Mouse (Mus musculus): ENCODE results near the gene Chchd1. TPM values are rescaled to one million over a fixed set of nuclear protein-coding genes. Genes with fewer than 3 reads are reported as not detected.
A peak's percentile ranks its signal among the peaks of the same experiment; 100 is the strongest.

The Chchd1 gene
- polyA plus RNA-seq, 1 experiment from 2014 or later: 234 TPM

- H3K27ac ChIP-seq (ENCODE audit: low read depth): peak within 1 kb of the TSS; percentile 93
- ATAC-seq (replicated peaks; ENCODE audit: low FRiP score, low TSS enrichment, low read depth) (peak; percentile 97), DNase-seq (ENCODE audit: low spot score) (peak; percentile 100)
- H3K9ac ChIP-seq (ENCODE audit: low read length): peak within 1 kb of the TSS; percentile 90
- under 1% methylated on average over 43 of the region's 43 CpGs for WGBS
- H3K4me3 ChIP-seq (ENCODE audit: low read depth, low read length): peak within 1 kb of the TSS; percentile 94
- peaks cover 4% of the 10 kb centered on the region; the same call in 1 of the 2 replicates for H3K9me3 ChIP-seq (ENCODE audit: control insufficient read depth, low read length)
- no peaks in the 10 kb centered on the region for H3K27me3 ChIP-seq (replicated peaks; ENCODE audit: control insufficient read depth, insufficient read depth, low read length)
- H3K4me1 ChIP-seq (replicated peaks; ENCODE audit: control insufficient read depth, insufficient read depth, low read length): peaks cover 5% of the 10 kb centered on the region
- H3K36me3 ChIP-seq (ENCODE audit: control insufficient read depth, insufficient read depth, low read length): peaks cover 36% of the 10 kb centered on the region
- H3K4me2 ChIP-seq (ENCODE audit: low read length): peak within 1 kb of the TSS; percentile 93
Observed at GRCm38 (mm10) chr14:20674064-20674833, 28.6 kb upstream of the Chchd1 start, which contains the start of gene Sec24c. Gene Sec24c (plus strand): TSS chr14:20674308.

GRCm38 (mm10) chr14:20677906-20678305, 24.9 kb upstream of the Chchd1 start:
- H3K4me3 ChIP-seq (ENCODE audit: low read depth, low read length): no peak overlapping the region
- peaks cover 73% of the 10 kb centered on the region for H3K36me3 ChIP-seq (ENCODE audit: control insufficient read depth, insufficient read depth, low read length)
- DNase-seq (ENCODE audit: low spot score) (no peak), ATAC-seq (replicated peaks; ENCODE audit: low FRiP score, low TSS enrichment, low read depth) (no peak)
- no peaks in the 10 kb centered on the region for H3K27me3 ChIP-seq (replicated peaks; ENCODE audit: control insufficient read depth, insufficient read depth, low read length)
- H3K9me3 ChIP-seq (ENCODE audit: control insufficient read depth, low read length): peaks cover 3% of the 10 kb centered on the region; the same call in 1 of the 2 replicates
- no peak overlapping the region for H3K27ac ChIP-seq (ENCODE audit: low read depth)
- H3K4me1 ChIP-seq (replicated peaks; ENCODE audit: control insufficient read depth, insufficient read depth, low read length): peaks cover 5% of the 10 kb centered on the region
- no peak overlapping the region for H3K4me2 ChIP-seq (ENCODE audit: low read length)
- 90% methylated on average over 4 of the region's 4 CpGs for WGBS
- no peak overlapping the region for H3K9ac ChIP-seq (ENCODE audit: low read length)

GRCm38 (mm10) chr14:20681742-20682141, 21.1 kb upstream of the Chchd1 start:
- ATAC-seq (replicated peaks; ENCODE audit: low FRiP score, low TSS enrichment, low read depth): no peak
- Histone ChIP-seq H3K4me1 (replicated peaks; ENCODE audit: control insufficient read depth, insufficient read depth, low read length) (no peaks in the 10 kb centered on the region), H3K4me3 (ENCODE audit: low read depth, low read length) (no peak overlapping the region), H3K27me3 (replicated peaks; ENCODE audit: control insufficient read depth, insufficient read depth, low read length) (no peaks in the 10 kb centered on the region), H3K4me2 (ENCODE audit: low read length) (no peak overlapping the region), H3K36me3 (ENCODE audit: control insufficient read depth, insufficient read depth, low read length) (peaks cover 100% of the 10 kb centered on the region), H3K9me3 (ENCODE audit: control insufficient read depth, low read length) (no peaks in the 10 kb centered on the region), H3K27ac (ENCODE audit: low read depth) (no peak overlapping the region), H3K9ac (ENCODE audit: low read length) (no peak overlapping the region)
- DNase-seq (ENCODE audit: low spot score): no peak
- 89% methylated on average over 2 of the region's 2 CpGs for WGBS

DNA sequence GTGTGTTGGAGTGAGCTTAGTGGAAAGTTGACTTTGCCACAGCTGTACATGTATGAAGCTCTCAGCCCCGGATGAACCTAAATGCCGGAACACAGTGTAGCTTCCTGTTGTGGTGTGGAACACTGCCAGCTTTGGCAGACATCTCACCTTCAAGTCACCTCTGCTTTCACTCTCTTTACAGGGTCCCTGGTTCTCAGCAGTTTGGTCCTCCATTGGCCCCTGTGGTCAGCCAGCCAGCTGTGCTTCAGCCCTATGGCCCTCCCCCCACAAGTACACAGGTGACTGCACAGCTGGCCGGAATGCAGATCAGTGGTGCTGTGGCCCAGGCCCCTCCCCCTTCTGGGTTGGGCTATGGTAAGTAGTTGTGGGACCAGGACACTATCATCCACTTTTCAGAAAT, 20.3 kb upstream of the Chchd1 start:
- Histone ChIP-seq H3K4me2 (ENCODE audit: low read length) (no peak overlapping the region), H3K4me1 (replicated peaks; ENCODE audit: control insufficient read depth, insufficient read depth, low read length) (no peaks in the 10 kb centered on the region), H3K9ac (ENCODE audit: low read length) (no peak overlapping the region), H3K36me3 (ENCODE audit: control insufficient read depth, insufficient read depth, low read length) (peaks cover 100% of the 10 kb centered on the region), H3K4me3 (ENCODE audit: low read depth, low read length) (no peak overlapping the region), H3K27ac (ENCODE audit: low read depth) (no peak overlapping the region), H3K27me3 (replicated peaks; ENCODE audit: control insufficient read depth, insufficient read depth, low read length) (no peaks in the 10 kb centered on the region), H3K9me3 (ENCODE audit: control insufficient read depth, low read length) (no peaks in the 10 kb centered on the region)
- no peak for DNase-seq (ENCODE audit: low spot score)
- no peak for ATAC-seq (replicated peaks; ENCODE audit: low FRiP score, low TSS enrichment, low read depth)
- 78% methylated on average over 3 of the region's 3 CpGs for WGBS

DNA sequence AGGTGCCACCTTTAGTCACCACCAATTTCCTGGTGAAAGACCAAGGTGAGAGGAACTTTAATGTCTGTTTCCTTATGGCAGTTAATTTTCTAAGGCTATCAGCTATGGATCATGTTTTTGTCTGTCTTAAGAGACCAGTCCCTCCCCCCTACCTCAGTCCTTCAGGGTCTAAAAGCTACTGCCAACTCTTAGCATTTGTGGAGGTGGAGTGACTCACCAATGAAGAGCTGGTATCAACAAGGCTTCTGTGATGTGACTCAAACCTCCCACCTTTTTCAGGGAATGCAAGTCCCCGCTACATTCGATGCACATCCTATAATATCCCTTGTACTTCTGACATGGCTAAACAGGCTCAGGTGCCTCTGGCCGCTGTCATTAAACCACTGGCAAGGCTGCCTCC, 16.2 kb upstream of the Chchd1 start:
- DNase-seq (ENCODE audit: low spot score): no peak
- H3K4me2 ChIP-seq (ENCODE audit: low read length): no peak overlapping the region
- no peak overlapping the region for H3K9ac ChIP-seq (ENCODE audit: low read length)
- no peak overlapping the region for H3K4me3 ChIP-seq (ENCODE audit: low read depth, low read length)
- H3K4me1 ChIP-seq (replicated peaks; ENCODE audit: control insufficient read depth, insufficient read depth, low read length): no peaks in the 10 kb centered on the region
- H3K36me3 ChIP-seq (ENCODE audit: control insufficient read depth, insufficient read depth, low read length): peaks cover 99% of the 10 kb centered on the region
- H3K27me3 ChIP-seq (replicated peaks; ENCODE audit: control insufficient read depth, insufficient read depth, low read length): no peaks in the 10 kb centered on the region
- 99% methylated on average over 3 of the region's 3 CpGs for WGBS
- no peak for ATAC-seq (replicated peaks; ENCODE audit: low FRiP score, low TSS enrichment, low read depth)
- H3K27ac ChIP-seq (ENCODE audit: low read depth): no peak overlapping the region
- no peaks in the 10 kb centered on the region for H3K9me3 ChIP-seq (ENCODE audit: control insufficient read depth, low read length)

DNA sequence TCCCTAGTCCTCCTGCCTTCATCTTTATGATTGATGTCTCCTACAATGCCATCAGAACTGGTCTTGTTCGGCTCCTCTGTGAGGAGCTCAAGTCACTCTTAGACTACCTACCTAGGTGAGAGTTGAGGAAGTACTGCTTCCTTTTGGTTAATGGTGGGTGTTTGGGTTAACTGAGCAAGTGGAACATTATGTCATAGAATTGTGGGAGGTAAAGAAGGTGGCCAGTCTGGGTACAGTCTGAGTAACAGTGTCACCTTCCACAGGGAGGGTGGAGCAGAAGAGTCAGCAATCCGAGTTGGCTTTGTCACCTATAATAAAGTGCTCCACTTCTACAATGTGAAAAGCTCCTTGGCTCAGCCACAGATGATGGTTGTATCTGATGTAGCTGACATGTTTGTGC, 13.8 kb upstream of the Chchd1 start:
- ATAC-seq (replicated peaks; ENCODE audit: low FRiP score, low TSS enrichment, low read depth): no peak
- peaks cover 99% of the 10 kb centered on the region for H3K36me3 ChIP-seq (ENCODE audit: control insufficient read depth, insufficient read depth, low read length)

DNA sequence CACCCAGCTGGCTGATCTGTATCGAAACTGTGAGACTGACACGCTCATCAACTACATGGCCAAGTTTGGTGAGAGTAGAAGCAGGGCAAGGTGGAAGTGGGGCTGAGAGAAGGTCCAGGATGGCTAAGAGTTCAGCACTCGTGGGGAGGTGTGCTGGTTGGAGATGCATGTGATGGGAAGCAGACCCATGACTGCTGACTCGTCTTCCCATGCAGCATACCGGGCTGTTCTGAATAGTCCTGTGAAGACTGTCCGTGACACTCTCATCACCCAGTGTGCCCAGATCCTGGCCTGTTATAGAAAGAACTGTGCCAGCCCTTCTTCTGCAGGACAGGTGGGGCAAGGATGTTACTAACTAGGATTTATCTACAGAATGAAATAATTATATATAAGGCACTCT, 11.0 kb upstream of the Chchd1 start:
- H3K9ac ChIP-seq (ENCODE audit: low read length): no peak overlapping the region

More for the DNA sequence above, 13.8 kb upstream of the Chchd1 start:
- DNase-seq (ENCODE audit: low spot score): no peak
- Histone ChIP-seq H3K4me1 (replicated peaks; ENCODE audit: control insufficient read depth, insufficient read depth, low read length) (no peaks in the 10 kb centered on the region), H3K4me2 (ENCODE audit: low read length) (no peak overlapping the region), H3K27ac (ENCODE audit: low read depth) (no peak overlapping the region), H3K9me3 (ENCODE audit: control insufficient read depth, low read length) (no peaks in the 10 kb centered on the region), H3K27me3 (replicated peaks; ENCODE audit: control insufficient read depth, insufficient read depth, low read length) (no peaks in the 10 kb centered on the region), H3K4me3 (ENCODE audit: low read depth, low read length) (no peak overlapping the region), H3K9ac (ENCODE audit: low read length) (no peak overlapping the region)
- 74% methylated on average over 2 of the region's 2 CpGs for WGBS

DNA sequence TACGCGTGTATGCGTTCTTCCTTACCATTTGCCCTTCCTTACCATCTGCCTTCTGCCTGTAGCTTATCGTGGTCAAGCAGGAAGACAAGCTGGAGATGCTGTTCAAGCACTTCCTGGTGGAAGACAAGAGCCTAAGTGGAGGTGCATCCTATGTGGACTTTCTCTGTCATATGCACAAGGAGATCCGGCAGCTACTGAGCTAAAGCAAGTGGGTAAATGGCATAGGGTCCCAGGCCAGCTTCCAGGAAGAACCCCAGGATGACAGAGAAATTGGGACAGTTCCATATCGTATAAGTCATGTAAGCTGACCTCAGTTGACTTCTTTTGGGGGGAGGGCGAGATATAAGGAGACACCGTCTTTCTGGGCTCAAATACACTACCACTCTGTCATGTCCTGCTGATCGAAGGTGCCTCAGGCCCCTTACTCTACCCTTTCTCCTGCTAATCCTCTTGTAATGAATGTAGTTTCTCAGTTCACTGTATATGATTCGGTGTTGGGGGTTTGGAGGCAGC, 9.2 kb upstream of the Chchd1 start:
- Histone ChIP-seq H3K36me3 (ENCODE audit: control insufficient read depth, insufficient read depth, low read length) (peaks cover 58% of the 10 kb centered on the region), H3K4me3 (ENCODE audit: low read depth, low read length) (no peak overlapping the region), H3K27ac (ENCODE audit: low read depth) (no peak overlapping the region), H3K27me3 (replicated peaks; ENCODE audit: control insufficient read depth, insufficient read depth, low read length) (no peaks in the 10 kb centered on the region), H3K4me1 (replicated peaks; ENCODE audit: control insufficient read depth, insufficient read depth, low read length) (peaks cover 33% of the 10 kb centered on the region), H3K9ac (ENCODE audit: low read length) (no peak overlapping the region), H3K4me2 (ENCODE audit: low read length) (no peak overlapping the region), H3K9me3 (ENCODE audit: control insufficient read depth, low read length) (no peaks in the 10 kb centered on the region)
- WGBS: 90% methylated on average over 10 of the region's 10 CpGs
- ATAC-seq (replicated peaks; ENCODE audit: low FRiP score, low TSS enrichment, low read depth) (no peak), DNase-seq (ENCODE audit: low spot score) (no peak)

More for the DNA sequence above, 11.0 kb upstream of the Chchd1 start:
- WGBS: 88% methylated on average over 6 of the region's 6 CpGs
- no peak for ATAC-seq (replicated peaks; ENCODE audit: low FRiP score, low TSS enrichment, low read depth)
- Histone ChIP-seq H3K9me3 (ENCODE audit: control insufficient read depth, low read length) (no peaks in the 10 kb centered on the region), H3K27me3 (replicated peaks; ENCODE audit: control insufficient read depth, insufficient read depth, low read length) (no peaks in the 10 kb centered on the region), H3K4me3 (ENCODE audit: low read depth, low read length) (no peak overlapping the region), H3K27ac (ENCODE audit: low read depth) (no peak overlapping the region), H3K36me3 (ENCODE audit: control insufficient read depth, insufficient read depth, low read length) (peaks cover 77% of the 10 kb centered on the region), H3K4me2 (ENCODE audit: low read length) (no peak overlapping the region), H3K4me1 (replicated peaks; ENCODE audit: control insufficient read depth, insufficient read depth, low read length) (peaks cover 15% of the 10 kb centered on the region)
- DNase-seq (ENCODE audit: low spot score): no peak

All from intestine, embryonic 14.5 days (tissue).